Mouse (Mus musculus): Measurements from ENCODE around the gene Zfand4. TPM values are rescaled to one million over a fixed set of nuclear protein-coding genes. Genes with fewer than 3 reads are reported as not detected.

Gene Zfand4
- polyA plus RNA-seq, 1 experiment from 2014 or later = 6.9 TPM

DNA sequence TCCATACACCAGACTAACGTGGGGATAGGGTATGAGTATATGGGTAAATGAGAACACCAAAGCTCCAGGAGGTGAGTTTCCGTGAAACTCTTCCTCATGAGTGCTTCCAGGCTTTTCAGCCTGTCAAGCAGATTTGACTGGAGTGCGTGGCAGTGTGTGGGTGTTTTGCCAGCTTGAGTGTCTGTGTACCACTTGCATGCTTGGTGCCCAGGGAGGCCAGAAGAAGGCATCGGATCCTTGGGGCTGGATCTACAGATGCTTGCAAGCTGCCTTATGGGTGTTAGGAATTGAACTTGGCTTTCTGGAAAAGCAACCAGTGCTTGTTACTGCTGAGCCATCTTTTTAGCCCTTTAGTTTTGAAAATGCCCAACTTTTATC, 92.9 kb downstream of the Zfand4 start:
- Histone ChIP-seq H3K9ac (no peak overlapping the region), H3K27me3 (no peaks in the 10 kb centered on the region), H3K4me2 (replicated peaks) (no peak overlapping the region), H3K9me3 (no peaks in the 10 kb centered on the region), H3K36me3 (no peaks in the 10 kb centered on the region), H3K27ac (no peak overlapping the region), H3K4me1 (0 out of 2 replicates have a peak, but pooled peaks cover 5% of the 10 kb centered on the region), H3K4me3 (no peak overlapping the region)
- ATAC-seq (ENCODE audit: low FRiP score, low read depth) = no peak
- WGBS = 78% methylated on average over 4 of the region's 4 CpGs

- no peak for ATAC-seq (ENCODE audit: low FRiP score, low read depth)
- H3K4me2 ChIP-seq (replicated peaks) = no peak overlapping the region
- H3K4me1 ChIP-seq = 0 out of 2 replicates have a peak, but pooled peaks cover 5% of the 10 kb centered on the region
- H3K9me3 ChIP-seq = no peaks in the 10 kb centered on the region
- H3K36me3 ChIP-seq = no peaks in the 10 kb centered on the region
- no peak overlapping the region for H3K9ac ChIP-seq
- H3K4me3 ChIP-seq = no peak overlapping the region
- H3K27ac ChIP-seq = no peak overlapping the region
- WGBS = 73% methylated on average over 8 of the region's 8 CpGs
- H3K27me3 ChIP-seq = no peaks in the 10 kb centered on the region
Measured at GRCm38 (mm10) chr6:116358056-116358455, 94.0 kb downstream of the Zfand4 start.

DNA sequence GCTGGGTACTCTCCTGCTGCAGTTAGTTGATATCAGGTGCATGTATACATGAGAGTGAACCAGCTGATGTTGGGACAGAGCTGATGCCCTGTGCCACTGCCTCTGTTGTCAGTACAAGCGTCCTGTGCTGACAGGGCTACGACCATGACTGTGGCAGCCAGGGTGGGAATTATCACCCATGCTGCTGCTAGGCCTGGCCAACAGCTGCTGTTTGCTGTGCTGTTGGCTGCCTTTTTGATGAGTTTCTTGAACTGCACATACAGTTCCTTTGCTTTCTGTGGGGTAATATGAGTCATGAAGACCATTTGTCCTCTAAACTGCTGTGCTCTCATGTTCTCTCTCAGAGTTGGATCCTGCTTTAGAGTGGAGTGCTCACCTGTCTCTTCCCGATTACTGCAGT, 95.2 kb downstream of the Zfand4 start:
- no peaks in the 10 kb centered on the region for H3K36me3 ChIP-seq
- no peak overlapping the region for H3K9ac ChIP-seq
- 78% methylated on average over 3 of the region's 3 CpGs for WGBS
- no peaks in the 10 kb centered on the region for H3K27me3 ChIP-seq
- 0 out of 2 replicates have a peak, but pooled peaks cover 5% of the 10 kb centered on the region for H3K4me1 ChIP-seq
- H3K9me3 ChIP-seq = no peaks in the 10 kb centered on the region
- no peak for ATAC-seq (ENCODE audit: low FRiP score, low read depth)
- H3K4me3 ChIP-seq = no peak overlapping the region
- no peak overlapping the region for H3K27ac ChIP-seq
- no peak overlapping the region for H3K4me2 ChIP-seq (replicated peaks)

DNA sequence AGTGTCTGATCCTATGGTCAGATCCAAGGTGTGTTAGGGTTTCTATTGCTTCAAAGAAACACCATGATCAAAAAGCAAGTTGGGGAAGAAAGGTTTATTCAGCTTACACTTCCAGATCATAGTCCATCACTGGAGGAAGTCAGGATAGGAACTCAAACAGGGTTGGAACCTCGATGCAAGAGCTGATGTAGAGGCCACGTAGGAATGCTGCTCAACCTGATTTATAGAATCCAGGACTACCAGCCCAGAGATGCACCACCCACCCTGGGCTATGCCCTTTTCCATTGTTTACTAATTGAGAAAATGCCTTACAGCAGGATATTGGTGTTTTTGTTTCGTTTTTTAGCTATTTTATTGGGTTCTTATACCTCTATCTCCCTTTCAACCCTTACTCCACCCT, 97.4 kb downstream of the Zfand4 start:
- H3K4me3 ChIP-seq = no peak overlapping the region
- H3K27ac ChIP-seq = no peak overlapping the region
- 83% methylated on average over 3 of the region's 3 CpGs for WGBS
- no peaks in the 10 kb centered on the region for H3K9me3 ChIP-seq
- no peak for ATAC-seq (ENCODE audit: low FRiP score, low read depth)
- H3K27me3 ChIP-seq = no peaks in the 10 kb centered on the region
- no peaks in the 10 kb centered on the region for H3K36me3 ChIP-seq
- no peak overlapping the region for H3K4me2 ChIP-seq (replicated peaks)
- H3K9ac ChIP-seq = no peak overlapping the region
- H3K4me1 ChIP-seq = 0 out of 2 replicates have a peak, but pooled peaks cover 3% of the 10 kb centered on the region

- H3K4me3 ChIP-seq = no peak overlapping the region
- no peaks in the 10 kb centered on the region for H3K36me3 ChIP-seq
- 83% methylated on average over 4 of the region's 4 CpGs for WGBS
- H3K9me3 ChIP-seq = no peaks in the 10 kb centered on the region
- no peak overlapping the region for H3K27ac ChIP-seq
- H3K27me3 ChIP-seq = no peaks in the 10 kb centered on the region
- H3K9ac ChIP-seq = no peak overlapping the region
- ATAC-seq (ENCODE audit: low FRiP score, low read depth) = no peak
- no peaks in the 10 kb centered on the region for H3K4me1 ChIP-seq
- no peak overlapping the region for H3K4me2 ChIP-seq (replicated peaks)
Measured at GRCm38 (mm10) chr6:116361993-116362392, 98.0 kb downstream of the Zfand4 start.

DNA sequence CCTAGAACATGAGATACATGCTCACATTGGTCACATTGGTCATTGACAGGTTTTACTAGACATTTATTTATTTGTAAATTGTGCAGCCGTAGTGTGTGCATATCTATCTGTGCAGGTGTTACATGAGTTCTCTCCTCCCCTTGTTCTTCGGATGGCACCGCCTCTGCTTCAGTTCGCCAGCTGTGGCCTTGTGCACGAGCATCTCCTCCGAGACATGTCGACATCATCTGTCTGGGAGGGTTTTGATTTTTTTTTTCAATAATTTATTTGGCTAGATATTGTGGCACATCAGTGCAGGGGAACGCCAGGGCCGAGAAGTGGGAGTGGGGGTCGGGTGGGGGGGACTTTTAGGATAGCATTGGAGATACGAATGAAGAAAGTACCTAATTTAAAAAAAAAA, 103.9 kb downstream of the Zfand4 start:
- Histone ChIP-seq H3K9ac (no peak overlapping the region), H3K4me1 (no peaks in the 10 kb centered on the region), H3K9me3 (no peaks in the 10 kb centered on the region), H3K36me3 (no peaks in the 10 kb centered on the region), H3K27ac (no peak overlapping the region), H3K4me2 (replicated peaks) (no peak overlapping the region), H3K4me3 (no peak overlapping the region), H3K27me3 (no peaks in the 10 kb centered on the region)
- no peak for ATAC-seq (ENCODE audit: low FRiP score, low read depth)
- WGBS = 84% methylated on average over 11 of the region's 11 CpGs

DNA sequence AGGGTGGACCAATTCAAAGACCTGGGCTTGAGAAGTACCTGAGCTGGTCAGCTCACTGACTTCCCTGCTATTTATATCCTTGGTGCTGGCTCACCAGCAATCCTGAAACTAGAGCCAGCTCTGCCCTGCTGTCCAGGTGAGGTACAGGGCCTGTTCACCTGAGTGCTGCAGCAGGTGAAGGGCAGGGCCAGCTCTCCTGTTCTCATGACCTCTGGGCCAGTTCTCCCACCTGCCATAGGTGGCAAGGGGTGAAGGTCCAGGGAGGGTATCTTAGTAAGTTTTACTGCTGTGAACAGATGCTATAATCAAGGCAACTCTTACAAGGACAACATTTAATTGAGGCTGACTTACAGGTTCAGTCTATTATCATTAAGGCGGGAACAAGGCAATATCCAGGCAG, 105.8 kb downstream of the Zfand4 start:
- Histone ChIP-seq H3K9me3 (no peaks in the 10 kb centered on the region), H3K4me3 (no peak overlapping the region), H3K9ac (no peak overlapping the region), H3K4me1 (peaks cover 5% of the 10 kb centered on the region; the same call in 1 of the 2 replicates), H3K27me3 (no peaks in the 10 kb centered on the region), H3K36me3 (no peaks in the 10 kb centered on the region), H3K4me2 (replicated peaks) (no peak overlapping the region), H3K27ac (no peak overlapping the region)
- 96% methylated on average over 1 of the region's 1 CpGs for WGBS
- no peak for ATAC-seq (ENCODE audit: low FRiP score, low read depth)

DNA sequence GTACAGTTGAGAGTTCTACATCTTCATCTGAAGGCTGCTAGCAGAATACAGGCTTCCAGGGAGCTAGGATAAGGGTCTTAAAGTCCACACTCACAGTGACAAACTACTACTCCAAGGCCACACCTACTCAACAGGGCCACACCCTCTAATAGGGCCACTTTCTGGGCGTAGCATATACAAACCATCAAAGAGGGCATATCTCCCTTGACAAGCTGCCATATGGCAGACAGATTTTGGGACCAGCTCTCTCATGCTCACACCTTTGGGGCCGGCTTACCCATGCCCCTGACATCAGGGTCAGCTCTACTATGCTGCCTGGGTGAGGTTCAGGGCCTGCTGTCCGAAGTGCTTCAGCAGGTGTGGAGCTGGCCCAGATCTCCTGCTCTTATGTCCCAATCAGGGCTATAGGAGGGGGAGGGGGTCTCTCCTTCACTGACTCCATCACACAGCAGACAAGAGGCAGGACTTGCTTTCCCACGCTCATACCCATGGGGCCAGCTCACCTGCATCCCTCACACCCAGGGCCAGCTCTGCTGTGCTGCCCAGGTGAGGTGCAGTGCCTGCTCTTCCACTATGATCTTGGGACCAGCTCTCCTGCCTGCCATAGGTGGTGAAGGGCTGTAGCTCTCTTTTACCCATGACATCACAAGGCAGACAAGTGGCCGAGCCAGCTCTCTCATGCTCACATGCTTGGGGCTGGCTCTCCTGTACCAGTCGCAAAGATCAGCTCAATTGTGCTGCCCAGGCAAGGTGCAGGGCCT, 106.4 kb downstream of the Zfand4 start:
- no peak overlapping the region for H3K27ac ChIP-seq
- H3K9ac ChIP-seq = no peak overlapping the region
- no peak for ATAC-seq (ENCODE audit: low FRiP score, low read depth)
- H3K4me3 ChIP-seq = no peak overlapping the region
- H3K9me3 ChIP-seq = no peaks in the 10 kb centered on the region
- H3K4me1 ChIP-seq = peaks cover 5% of the 10 kb centered on the region; the same call in 1 of the 2 replicates
- H3K4me2 ChIP-seq (replicated peaks) = no peak overlapping the region
- H3K36me3 ChIP-seq = no peaks in the 10 kb centered on the region
- no peaks in the 10 kb centered on the region for H3K27me3 ChIP-seq
- WGBS = 81% methylated on average over 6 of the region's 6 CpGs

GRCm38 (mm10) chr6:116371500-116371899, 107.5 kb downstream of the Zfand4 start:
- Histone ChIP-seq H3K36me3 (no peaks in the 10 kb centered on the region), H3K9ac (no peak overlapping the region), H3K27me3 (no peaks in the 10 kb centered on the region), H3K9me3 (no peaks in the 10 kb centered on the region), H3K4me1 (peaks cover 5% of the 10 kb centered on the region; the same call in 1 of the 2 replicates), H3K4me2 (replicated peaks) (no peak overlapping the region), H3K4me3 (no peak overlapping the region), H3K27ac (no peak overlapping the region)
- no peak for ATAC-seq (ENCODE audit: low FRiP score, low read depth)
- 80% methylated on average over 3 of the region's 3 CpGs for WGBS

DNA sequence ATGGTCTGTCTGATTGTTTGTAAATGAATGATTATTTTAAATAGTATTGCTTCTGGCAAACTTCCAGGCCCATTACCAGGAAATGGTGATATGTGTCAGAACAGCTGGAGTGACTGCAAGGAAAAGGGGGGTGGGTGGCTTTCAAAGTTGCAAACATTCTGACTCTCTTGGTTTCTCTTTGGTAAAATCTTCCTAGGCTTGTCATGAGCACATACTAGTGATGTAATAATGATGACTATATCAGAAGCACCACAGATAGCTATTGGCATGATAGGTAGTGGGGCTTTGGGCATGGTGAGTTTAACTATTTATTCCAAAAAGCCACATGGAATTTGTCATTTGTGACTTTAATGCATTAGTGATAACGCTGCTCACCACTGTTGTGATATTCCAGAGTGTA, 110.1 kb downstream of the Zfand4 start:
- ATAC-seq (ENCODE audit: low FRiP score, low read depth) = no peak
- H3K9ac ChIP-seq = no peak overlapping the region
- no peak overlapping the region for H3K27ac ChIP-seq
- no peaks in the 10 kb centered on the region for H3K36me3 ChIP-seq
- H3K4me2 ChIP-seq (replicated peaks) = no peak overlapping the region
- 88% methylated on average over 1 of the region's 1 CpGs for WGBS
- H3K27me3 ChIP-seq = no peaks in the 10 kb centered on the region
- H3K4me3 ChIP-seq = no peak overlapping the region
- H3K4me1 ChIP-seq = peaks cover 5% of the 10 kb centered on the region; the same call in 1 of the 2 replicates
- H3K9me3 ChIP-seq = no peaks in the 10 kb centered on the region

DNA sequence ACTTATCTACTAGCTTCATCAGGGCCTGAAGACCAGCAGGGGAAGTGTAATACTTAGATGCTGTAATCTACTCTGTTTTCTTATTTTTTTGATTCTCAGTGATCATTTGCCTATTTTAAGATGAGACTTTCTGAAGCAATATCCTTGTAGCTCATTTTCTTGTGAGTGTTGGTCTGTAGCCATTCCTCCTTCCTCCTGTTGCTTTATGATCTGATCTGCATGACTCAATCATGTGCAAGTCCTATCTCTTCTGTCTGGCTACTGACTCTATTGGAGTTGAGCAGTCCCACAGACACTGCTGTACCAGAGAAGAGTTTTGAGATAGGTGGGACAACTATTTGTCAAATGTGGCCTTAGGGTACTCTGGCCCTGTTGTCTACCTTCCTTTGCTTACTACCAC, 110.6 kb downstream of the Zfand4 start:
- no peaks in the 10 kb centered on the region for H3K36me3 ChIP-seq
- no peak overlapping the region for H3K4me2 ChIP-seq (replicated peaks)
- peaks cover 5% of the 10 kb centered on the region; the same call in 1 of the 2 replicates for H3K4me1 ChIP-seq
- H3K9me3 ChIP-seq = no peaks in the 10 kb centered on the region
- H3K27me3 ChIP-seq = no peaks in the 10 kb centered on the region
- H3K27ac ChIP-seq = no peak overlapping the region
- no peak overlapping the region for H3K9ac ChIP-seq
- no peak overlapping the region for H3K4me3 ChIP-seq
- ATAC-seq (ENCODE audit: low FRiP score, low read depth) = no peak

DNA sequence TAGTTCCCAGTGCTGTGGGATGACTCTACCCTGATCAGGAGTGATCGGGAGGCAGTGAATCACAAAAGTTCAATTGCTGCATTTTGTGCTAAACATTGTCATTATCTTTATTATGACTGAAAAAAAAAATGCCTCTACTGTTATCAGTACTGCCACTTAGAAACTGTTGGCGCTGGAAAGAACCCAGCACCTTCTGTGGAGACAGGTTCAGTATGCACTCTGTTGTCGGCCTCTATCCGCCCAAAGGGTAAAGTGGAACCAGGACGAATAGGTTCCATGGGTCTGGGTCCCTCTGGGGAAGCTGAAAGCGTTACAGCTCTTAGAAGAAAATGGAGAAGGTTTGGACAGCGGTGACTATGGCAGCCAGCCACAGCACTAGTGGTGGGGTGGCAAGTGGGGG, 114.9 kb downstream of the Zfand4 start:
- H3K27ac ChIP-seq = no peak overlapping the region
- H3K27me3 ChIP-seq = no peaks in the 10 kb centered on the region
- H3K36me3 ChIP-seq = no peaks in the 10 kb centered on the region
- no peak overlapping the region for H3K4me2 ChIP-seq (replicated peaks)
- ATAC-seq (ENCODE audit: low FRiP score, low read depth) = no peak
- H3K9me3 ChIP-seq = no peaks in the 10 kb centered on the region
- no peak overlapping the region for H3K9ac ChIP-seq
- H3K4me3 ChIP-seq = no peak overlapping the region
- 93% methylated on average over 7 of the region's 7 CpGs for WGBS
- H3K4me1 ChIP-seq = peaks cover 2% of the 10 kb centered on the region; the same call in 1 of the 2 replicates
